Mouse (Mus musculus): ENCODE results near the gene Napepld.
"Not testable (repeated sequence)": the region's sequence is repeated elsewhere in the genome, so short reads cannot be mapped to it uniquely, and the experiment has no call there.

The Napepld gene

DNA sequence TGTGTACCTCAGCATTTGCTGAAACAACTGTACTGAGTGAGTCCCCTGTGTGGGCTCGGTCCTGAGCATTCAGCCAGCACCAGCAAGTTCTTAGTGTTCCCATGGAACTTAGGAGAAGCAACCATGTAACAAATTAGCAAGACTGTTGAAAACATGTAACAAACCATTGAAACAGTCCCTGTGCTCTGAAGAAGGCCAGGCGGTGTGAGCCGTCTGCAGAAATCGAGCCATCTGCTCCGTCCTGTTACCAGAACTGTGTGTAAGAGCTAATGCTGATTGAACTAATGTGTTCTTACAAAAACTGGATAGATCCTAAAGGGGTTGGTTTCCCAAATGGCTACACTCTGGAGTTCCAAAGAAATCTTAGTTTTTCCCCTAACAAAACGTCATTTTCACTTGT lies 40.3 kb downstream of the Napepld start:
- DNase-seq: no peak

DNA sequence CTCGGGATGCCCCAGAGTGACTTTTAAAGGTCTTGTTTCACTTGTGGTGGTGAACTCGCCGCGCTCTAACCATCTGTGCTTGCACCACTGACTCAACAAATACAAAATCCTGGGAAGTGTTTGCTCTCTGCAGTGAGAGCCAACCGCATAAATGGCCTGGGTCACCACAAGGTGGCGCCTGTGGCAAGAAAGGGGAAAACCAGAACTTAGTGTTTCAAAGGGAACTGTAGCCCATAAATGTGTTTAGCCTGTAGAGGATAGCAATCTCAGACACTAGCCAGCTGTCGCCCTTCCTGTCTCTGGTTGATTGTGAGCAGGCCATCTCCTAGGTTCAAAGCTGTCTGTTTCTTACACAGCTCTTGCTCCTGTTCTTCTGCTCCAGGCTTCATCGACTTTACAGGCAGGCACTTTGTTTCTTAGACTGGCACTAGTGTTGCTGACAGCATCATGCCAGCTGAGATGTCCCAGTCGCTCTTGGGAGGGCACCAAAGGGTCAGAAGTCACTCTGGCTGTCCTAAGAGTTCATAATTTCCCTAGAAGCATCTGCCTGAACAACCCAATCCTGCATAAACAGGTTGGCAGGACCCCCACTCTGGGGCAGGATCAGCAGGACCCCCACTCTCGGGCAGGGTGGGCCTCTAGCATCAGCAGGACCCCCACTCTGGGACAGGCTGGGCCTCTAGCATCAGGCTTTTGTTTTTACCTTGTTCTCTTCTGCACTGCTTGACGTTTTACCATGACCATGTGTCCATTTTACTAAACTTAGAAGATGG lies 42.4 kb downstream of the Napepld start:
- DNase-seq: peak; percentile 56

DNA sequence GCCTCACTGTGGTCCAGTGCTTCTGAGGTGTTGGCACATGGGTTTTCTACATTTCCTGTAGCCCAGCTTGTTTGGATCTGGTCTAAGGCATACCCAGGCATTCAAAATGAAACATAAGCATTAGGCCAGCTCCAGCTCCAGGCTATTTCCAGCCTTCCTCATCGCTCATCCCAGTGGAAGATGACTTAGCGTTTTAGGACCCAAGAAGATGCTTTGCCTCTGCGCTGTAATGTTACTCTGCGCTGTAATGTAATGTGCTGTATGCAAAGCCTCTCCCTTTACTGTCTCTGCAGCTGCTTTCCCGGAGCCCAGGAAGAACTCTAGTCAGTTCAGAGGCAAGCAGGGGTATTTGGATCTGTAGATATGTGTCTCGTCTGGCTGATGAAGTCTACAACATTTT lies 43.2 kb downstream of the Napepld start:
- no peak for DNase-seq

GRCm38 (mm10) chr5:21656912-21657311 lies 44.3 kb downstream of the Napepld start:
- DNase-seq: no peak

DNA sequence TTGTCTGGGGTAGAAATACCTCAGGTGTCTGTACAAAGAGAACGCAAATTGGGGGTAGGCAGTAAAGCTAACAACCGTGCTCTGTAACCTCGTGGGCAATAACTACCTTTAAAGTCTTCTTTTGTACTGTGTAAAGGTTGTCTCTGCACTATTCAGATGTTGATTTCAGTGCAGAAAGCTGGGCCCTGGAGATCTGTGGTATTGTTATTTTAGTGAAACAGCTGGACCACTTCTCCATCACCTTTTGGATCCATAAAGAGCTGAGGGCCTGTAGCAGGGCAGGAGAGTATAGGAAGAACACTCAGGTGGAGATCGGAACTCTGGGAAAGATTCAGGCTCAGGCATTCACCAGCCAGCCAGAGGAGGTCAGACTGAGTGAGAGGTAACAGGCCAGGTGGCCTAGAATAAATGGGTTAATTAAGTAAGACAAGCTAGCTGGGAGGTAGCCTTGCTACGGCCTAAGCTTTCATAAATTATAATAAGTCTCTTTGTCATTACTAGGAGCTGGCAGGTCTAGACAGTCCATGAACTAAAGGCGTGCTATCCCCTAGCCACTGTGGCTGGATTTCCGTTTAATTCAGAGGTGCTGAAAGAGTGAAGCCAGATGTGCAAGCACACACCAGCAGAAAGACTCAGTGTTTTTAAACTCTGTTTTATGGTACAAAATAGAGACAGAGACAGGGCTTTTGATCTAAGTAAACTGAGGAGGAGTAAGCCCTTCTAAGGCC lies 49.1 kb downstream of the Napepld start:
- DNase-seq: no peak

GRCm38 (mm10) chr5:21650736-21651135 lies 50.5 kb downstream of the Napepld start:
- DNase-seq: no peak

GRCm38 (mm10) chr5:21646133-21646491 lies 55.1 kb downstream of the Napepld start:
- no peak for DNase-seq

DNA sequence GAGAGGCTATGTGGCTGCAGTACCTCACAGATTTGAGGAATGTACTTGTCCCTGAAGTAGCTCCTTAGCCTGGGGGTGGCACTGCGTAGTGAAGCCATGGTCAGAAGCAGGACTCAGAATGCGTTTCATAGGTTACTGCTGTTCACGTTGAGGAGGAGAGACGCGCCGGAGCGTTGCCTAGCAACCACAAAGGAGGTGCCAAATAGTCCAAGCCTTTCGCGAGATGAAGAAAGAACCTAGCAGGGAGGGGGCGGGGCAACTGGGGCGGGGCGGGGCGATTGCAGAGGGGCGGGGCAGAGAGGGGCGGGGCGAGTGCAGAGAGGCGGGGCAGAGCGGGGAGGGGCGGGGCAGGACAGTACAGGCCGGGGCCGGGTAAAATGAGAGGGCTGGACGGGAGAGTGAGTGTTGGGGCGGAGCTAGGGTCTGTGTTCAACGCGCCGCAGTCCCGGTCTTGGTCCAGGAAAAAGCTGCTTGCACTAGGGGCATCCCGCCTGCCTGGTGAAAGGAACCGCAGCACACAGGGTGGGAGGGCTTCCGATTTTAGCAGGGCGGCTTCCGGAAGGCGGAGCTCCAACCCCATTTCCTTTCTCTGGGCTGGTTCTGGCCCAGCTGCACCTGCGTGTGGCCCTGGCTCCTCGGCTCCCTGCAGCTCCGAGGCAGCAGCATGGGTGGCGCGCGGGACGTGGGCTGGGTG lies 55.6 kb downstream of the Napepld start, which contains the start of the genes Fbxl13 and Armc10:
Gene Fbxl13, minus strand, starts transcription at position 196 of the 694 bp plus-strand sequence.
Gene Armc10, plus strand, starts transcription at position 375 of the 694 bp plus-strand sequence.
- DNase-seq: peak; percentile 74

DNA sequence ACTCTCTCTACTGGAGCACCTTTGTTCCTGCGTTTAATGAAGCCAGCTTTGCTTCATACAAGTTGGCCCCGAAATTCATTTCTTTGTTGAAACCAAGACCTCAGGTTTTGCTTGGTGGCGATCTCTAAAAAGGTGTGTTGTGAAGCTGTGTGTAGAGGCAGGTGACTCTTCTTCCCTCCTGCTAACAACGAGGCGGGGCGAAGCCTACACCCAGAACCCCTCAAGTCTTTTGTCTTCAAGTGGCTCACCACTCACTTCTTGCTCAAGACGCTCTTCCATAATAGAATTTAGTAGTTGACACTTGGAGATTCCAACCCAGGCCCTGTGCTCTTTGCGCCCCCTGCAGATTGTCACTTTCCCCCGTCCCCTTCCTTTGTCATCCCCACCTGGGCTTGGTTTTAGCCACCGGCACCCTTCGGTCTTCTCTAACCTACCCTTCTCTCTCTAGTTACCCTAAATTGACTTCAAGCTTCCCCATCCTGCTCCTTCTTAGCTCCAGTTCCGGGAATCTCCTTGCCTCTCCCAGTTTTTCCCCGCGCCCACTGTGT lies 56.2 kb downstream of the Napepld start:
- no peak for DNase-seq

DNA sequence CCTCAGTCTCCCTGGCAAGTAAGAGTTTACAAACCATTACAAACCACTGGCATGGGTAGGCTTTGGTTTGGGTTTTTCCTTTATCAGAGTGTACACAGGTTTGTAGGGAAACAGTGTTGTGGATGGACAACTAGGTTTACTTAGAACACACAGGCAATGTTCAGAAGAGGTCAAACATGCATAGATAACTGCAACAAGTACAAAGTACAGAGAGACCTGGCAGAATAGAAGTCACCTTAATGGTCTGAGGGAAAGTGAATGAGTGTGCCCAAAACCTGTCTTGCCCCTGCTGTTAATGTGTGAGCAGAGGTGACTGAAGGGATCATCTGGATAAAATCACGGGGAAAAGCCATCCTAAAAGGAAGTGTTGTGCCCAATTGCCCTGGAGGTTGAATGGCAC lies 57.6 kb downstream of the Napepld start:
- DNase-seq: no peak

DNA sequence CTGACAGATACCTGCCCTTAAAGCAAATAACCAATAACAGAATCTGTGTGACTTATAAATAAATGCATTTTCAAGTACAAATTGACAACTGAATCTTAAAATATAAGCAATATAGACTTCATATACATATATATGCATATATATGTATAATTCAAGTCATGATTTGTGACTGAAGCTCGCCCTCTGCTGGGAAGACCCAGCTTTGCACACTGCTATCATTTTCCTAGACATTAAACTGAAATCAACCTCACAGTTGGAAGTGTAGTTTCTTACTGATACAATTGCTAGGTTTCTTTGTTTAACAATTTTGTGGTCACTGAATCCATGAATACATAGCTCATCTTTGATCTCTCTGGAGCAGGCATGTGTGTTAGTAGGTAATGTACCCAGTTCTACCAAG lies 60.2 kb downstream of the Napepld start:
- peak; percentile 41 for DNase-seq

- no peak for DNase-seq
These were observed 75.3 kb downstream of the Napepld start for GRCm38 (mm10) chr5:21625916-21626315.

GRCm38 (mm10) chr5:21616450-21617009 lies 84.7 kb downstream of the Napepld start:
- no peak for DNase-seq

DNA sequence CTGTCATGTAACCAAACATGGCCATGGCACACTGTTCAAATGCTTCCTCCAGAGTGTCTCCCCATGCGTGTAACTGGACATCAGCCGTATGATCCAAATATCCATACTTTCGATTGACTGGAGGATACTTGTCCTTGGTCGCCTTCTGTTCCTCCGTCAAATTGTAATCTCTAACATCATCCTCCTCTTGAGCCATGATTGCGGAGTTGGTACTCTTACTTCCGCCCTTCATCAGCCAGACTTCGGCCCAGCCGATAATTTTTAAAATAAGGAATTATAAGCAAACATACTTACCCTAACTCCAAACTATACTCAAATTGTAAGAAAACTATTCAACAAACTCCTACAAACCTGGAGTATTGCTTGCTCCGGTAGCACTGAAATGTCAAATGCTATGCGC lies 86.9 kb downstream of the Napepld start:
- not testable (repeated sequence) for DNase-seq

Data from cerebellum, adult 8-10 months (tissue).